Mouse (Mus musculus) adrenal gland, adult 18-20 months (tissue): ENCODE measurements around the gene Lgals9. TPM values are rescaled to one million over a fixed set of nuclear protein-coding genes. Genes with fewer than 3 reads are reported as not detected.
"Not testable (repeated sequence)": the region's sequence is repeated elsewhere in the genome, so short reads cannot be mapped to it uniquely, and the experiment has no call there.

Experiments used
- DNase-seq, 2 experiments: peaks; one replicate each; pipeline ENCODE4 v3.0.0; 2021 to 2022; ENCODE audit warnings: low spot score in 2 of 2
- total RNA-seq, 2 experiments: library from RNA; stranded (reverse); gene quantifications; 1 replicate in 1 of 2; 2 replicates in 1 of 2; pipeline ENCODE4 v1.2.3; 2021

The Lgals9 gene
- total RNA-seq, 2 experiments from 2014 or later = 20.9 to 23.1 TPM

GRCm38 (mm10) chr11:79008007-79008775, 23.4 kb upstream of the Lgals9 start:
- peak in 1 of 2 experiments; percentile 6 for DNase-seq

DNA sequence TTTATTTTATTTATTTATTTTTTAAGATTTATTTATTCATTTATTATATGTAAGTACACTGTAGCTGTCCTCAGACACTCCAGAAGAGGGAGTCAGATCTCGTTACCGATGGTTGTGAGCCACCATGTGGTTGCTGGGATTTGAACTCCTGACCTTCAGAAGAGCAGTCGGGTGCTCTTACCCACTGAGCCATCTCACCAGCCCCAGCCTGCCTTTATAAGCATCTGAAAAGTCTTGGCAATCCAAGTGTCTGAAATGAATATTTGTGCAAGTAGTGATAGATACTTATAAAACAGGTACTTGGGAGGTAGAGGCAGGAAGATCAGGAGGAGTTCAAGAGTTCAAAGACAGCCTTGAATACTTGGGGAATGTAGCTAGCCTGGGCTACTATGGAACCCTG, 22.6 kb upstream of the Lgals9 start:
- DNase-seq = not testable (repeated sequence)

DNA sequence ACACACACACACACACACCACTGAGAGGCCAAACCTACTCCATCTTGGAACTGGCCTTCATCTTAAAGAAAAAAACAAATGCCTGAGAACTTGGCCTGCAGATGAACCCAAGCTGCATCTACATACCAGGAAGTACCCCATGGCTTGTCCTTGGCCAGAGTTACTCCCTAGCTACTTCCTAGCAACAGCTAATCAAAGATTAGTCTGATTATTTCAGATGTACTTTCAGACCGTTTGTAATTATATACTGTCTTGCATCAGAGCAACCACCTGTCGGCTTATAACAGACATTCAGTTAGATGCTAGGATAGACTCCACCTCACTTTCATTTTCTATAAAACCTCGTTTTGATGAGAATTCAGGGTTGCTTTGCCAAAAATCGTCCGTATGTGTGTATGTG, 21.7 kb upstream of the Lgals9 start:
- peak in 1 of 2 experiments; percentile 2 for DNase-seq

- peak in 1 of 2 experiments; percentile 7 for DNase-seq
Observed at GRCm38 (mm10) chr11:79005578-79006394, 21.0 kb upstream of the Lgals9 start.

DNA sequence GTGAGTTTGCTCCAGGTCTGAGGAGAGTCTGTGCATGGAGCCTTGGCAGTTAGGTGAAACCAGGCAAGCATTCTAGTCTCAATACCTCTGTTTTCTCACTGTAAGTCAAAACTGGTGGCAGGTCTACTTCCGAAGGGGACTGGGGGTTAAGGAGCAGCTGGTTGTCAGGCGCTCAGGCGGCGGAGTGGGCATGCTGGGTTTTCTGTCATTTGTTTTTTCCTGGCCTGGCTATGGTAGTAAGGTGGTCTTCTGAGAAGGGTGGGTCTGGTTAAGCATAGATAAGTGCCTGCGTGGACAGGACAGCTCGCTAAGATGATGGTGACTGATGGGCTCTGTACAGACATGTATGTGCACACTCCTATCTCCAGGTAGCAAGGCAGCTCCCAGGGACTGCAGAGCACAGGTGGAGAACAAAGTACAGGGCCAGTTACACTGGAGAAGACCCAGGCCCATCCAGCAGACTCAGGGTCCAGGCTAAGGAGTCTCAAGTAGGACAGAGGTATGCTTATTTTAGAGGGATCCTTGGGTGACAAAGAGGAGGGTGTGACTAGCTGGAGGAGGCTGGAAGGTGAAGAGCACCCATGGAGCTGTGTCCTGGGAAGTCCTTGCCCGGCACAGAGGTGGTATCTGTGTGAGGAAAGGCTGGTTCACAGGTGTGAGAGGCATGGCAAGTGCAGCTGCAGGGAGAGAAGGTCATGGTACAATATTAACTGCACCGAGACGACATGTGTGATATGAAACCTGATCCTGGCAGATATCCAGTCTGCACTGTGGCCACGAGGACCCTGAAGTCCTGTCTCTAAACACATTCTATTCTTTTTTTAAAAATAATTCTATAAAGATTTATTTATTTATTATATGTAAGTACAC, 19.3 kb upstream of the Lgals9 start:
- DNase-seq = peak in 1 of 2 experiments; percentile 10

GRCm38 (mm10) chr11:79003053-79003768, 18.5 kb upstream of the Lgals9 start:
- DNase-seq = peak in 1 of 2 experiments; percentile 7

DNA sequence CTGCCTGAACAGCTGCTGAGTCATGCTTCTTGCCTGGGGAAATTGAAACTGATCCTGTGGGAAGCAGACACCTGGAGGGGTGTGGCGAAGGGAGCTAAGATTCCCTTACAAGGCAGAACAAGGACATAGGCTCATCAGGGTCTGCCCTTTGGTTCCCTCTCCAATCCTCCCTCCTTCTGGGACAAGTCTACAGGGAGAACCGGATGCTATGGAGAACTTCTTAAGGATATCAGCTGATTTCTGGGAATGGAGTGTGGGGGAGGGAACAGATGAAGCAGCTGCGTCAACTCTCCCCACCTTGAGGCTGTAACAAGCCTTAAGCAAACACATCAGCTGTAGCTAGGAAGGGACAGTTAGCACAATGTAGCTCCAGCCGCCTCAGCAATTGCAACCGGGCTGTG, 17.8 kb upstream of the Lgals9 start:
- peak in 1 of 2 experiments; percentile 11 for DNase-seq

DNA sequence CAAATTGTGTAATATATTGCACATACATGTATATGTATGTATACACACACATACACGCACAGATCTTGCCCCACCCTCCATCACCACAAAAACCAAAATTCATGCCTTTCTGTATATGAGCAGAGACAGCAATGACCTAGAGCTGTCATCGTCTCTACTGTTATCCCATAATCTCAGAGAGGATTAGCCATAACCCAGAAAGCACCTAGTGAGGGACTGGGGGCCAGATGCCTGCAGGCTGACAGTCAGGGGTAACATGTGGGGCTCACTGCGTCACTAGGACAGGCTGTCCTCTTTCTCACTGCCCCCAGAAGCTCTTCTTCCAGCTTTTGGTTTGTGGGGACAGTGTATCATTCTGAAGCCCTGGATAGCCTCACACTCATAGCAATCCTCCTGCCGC, 17.1 kb upstream of the Lgals9 start:
- peak in 1 of 2 experiments; percentile 4 for DNase-seq

DNA sequence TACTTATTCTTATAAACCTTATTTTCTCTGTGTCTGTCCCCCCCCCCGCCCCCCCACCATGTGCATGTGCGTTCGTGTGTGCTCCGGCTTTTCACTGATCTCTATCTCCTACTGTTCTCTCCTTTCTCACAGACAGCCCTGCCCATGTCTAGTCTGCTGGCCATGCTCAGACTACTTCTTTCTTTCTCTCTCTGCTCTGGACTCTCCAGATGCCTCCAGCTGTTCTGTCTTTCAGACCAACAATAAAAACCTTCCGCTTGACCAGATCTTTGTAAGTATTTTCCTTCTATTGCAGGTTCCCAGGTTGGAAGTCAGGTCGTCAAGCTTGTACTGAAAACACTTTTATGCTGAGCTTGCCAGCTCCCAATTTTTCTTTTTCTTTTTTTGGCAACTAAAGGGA, 14.4 kb upstream of the Lgals9 start:
- DNase-seq = no peak

DNA sequence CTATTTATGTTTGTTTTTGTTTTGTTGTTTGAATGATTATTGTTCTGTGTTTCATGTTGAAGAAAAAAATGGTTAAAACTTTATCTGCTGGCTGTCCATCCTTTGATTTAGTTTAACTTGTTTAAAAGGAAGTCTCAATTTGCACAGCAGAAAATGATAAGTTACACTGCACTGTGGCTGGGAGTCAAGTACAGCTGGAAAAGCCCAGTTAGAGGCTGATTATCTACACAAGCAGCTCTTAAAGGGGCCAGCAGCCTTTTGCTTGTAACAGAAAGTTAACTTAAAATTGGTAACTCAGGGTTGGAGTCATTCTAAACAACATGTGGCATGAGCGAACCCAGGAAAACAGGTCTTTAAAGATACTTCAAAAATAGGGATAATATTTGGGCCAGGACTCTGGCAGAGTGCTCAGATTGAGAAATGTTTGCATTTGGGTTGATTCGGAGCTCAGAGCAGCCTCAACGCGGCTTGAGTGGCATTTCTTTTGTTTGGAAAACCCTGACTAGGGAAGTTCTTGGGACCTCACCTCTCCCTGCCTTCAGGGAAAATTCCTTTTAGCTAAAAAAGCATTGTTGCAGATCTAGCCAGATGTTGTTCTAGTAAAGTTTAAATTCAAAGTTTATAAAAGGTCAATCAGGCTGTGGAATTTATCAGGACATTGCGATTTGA, 6.3 kb upstream of the Lgals9 start:
- DNase-seq = not testable (repeated sequence)

DNA sequence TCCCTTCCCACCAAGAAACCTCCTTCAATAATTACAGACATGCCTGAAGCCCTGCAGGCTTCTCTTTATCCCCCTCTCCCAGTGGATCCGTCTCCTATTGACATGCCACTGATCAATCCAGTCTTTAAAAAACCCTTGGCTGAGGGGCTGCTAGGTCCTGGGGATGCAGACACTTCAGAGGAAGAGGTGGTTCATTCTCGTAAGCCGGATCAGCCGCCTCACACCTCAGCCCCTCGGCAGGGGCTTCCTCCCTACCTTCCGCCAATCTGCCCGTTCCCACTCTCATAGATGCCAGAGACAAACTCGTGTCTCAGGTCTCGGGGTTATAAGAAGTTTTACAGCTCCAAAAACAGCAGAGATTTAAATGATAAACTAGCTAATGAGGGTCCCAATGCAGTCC, 5.3 kb upstream of the Lgals9 start:
- peak in 1 of 2 experiments; percentile 5 for DNase-seq

- peak in 1 of 2 experiments; percentile 15 for DNase-seq
Observed at GRCm38 (mm10) chr11:78989206-78989605, 4.5 kb upstream of the Lgals9 start.

DNA sequence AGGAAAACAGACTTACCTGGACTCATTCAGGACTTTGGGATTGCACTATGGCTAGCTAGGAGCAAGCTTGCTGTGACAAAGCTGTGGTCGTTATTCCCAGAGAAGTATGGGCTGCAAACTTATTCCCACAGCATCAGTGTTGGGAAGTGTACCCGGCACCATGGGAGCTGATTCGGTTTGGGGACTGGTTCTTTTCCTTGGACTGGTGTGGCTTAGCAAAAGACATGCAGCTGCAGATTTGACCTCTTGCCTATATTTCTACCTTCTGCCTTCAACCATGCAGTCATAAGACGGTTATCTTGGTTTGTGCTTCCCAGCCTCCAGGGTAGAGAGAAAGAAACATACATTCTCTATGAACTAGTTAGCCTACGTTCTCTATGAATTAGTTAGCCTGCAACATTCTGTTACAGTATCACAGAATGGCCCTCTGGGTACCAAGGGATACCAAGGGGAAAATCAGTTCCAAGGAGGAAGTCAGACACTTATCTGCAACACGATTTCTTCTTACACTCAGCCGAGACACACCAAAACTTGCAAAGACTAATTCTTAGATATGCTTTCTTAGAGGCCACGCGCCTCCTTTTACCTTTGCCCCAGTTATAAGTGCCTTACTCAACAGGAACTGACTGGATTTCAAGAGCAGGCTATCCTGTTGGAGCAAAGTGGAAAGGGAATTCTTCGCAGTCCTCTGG, 1.7 kb upstream of the Lgals9 start:
- DNase-seq = peak in 1 of 2 experiments; percentile 5

DNA sequence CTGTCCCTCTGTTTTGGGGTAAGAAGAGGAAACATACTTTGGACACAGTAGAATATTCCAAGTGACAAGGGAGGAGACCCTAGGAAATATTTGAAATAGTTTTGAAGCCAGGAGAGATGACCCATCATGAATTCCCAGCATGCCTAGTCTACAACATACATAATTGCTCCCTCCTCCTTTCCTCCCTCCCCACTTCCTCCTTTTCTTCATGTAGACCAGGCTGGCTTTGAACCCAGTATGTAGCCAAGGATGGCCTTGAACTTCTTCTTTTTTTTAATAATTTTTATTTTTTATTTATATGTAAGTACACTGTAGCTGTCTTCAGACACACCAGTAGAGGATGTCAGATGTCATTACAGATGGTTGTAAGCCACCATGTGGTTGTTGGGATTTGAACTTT, 759 bp upstream of the Lgals9 start:
- DNase-seq = no peak

- no peak for DNase-seq
Observed at GRCm38 (mm10) chr11:78983539-78983938, 1.2 kb downstream of the Lgals9 start.

DNA sequence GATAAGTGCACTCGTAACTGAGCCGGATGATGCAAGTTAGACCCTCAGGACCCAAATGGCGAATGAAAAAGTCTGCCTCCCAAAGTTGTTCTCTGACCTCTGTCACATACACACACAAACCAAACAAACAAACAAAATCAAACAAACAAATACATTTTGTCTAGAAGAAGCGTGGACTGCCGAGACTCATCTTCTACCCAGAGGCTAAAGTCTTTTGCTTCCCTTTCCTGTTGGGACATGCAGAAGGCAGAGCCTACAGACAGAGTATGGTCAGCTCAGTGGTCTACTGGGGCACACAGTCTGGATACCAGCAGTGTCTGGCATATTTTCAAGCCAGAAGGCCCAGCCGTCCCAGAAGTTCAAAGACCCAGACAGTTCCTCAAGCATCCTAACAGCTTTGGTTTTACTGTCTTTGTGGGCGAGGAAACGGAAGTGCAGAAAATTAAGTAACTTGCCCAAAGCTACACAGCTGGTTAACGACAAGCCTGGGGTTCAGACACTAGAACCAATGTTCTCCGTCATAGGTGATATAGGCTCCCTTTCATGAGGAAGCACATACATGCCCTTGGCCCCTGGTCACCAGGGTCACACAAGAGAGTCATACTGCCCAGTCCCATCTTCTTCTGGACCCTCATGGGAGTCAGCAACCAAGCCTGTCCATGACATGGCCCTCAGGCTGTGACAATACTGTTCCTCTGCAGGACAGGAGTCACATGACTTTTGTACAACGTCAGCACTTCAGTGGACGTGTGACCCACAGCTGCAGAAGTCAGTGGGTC, 2.0 kb downstream of the Lgals9 start:
- no peak for DNase-seq

GRCm38 (mm10) chr11:78982042-78982441, 2.7 kb downstream of the Lgals9 start:
- DNase-seq = no peak

DNA sequence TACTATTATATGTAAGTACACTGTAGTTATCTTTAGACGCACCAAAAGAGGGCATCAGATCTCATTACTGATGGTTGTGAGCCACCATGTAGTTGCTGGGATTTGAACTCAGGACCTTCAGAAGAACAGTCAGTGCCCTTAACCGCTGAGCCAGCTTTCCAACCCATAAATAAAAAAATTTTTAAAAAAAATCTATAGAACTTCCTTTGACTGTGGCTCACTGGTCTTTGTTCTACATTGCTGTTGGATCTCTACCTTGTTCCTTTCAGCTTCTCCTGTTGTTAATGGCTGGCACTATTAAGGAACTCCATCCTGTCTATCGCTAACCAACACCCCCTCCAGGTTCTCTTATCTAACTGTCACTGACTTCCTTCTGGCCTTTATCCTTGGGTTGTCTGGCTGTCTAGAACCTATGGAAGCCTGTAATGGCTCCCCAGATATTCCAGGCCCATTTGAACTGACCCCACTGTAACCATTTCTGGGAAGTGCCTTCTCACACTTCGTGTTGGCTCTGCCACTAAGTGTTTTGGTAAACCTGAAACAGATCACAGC, 4.6 kb downstream of the Lgals9 start:
- DNase-seq = no peak
